8 mouse cellular contexts compared by ENCODE assay signal in genomic region chr7:82174571-82175326, GRCm38 (mm10). TPM values are rescaled to one million over a fixed set of nuclear protein-coding genes. Genes with fewer than 3 reads are reported as not detected.
DNase-seq lines count a peak whose midpoint lies in the region; ATAC-seq lines count a peak whose summit lies in the region.

No protein-coding gene starts in this region.

- peak; percentile 91 for ATAC-seq in intestine, embryonic 14.5 days (replicated peaks; ENCODE audit: low FRiP score, low TSS enrichment, low read depth)
- 0 out of 2 replicates have a peak, but pooled peaks have one; percentile 33 for ATAC-seq in megakaryocyte, adult 5-6 weeks (ENCODE audit: poor library complexity, severe bottlenecking)

- H3K4me3 ChIP-seq in intestine, embryonic 14.5 days (ENCODE audit: low read depth, low read length) = peak overlapping the region; percentile 69

- no peaks in the 10 kb centered on the region for H3K27me3 ChIP-seq in intestine, embryonic 14.5 days (replicated peaks; ENCODE audit: control insufficient read depth, insufficient read depth, low read length)

- H3K9me3 ChIP-seq in intestine, embryonic 14.5 days (ENCODE audit: control insufficient read depth, low read length) = no peaks in the 10 kb centered on the region

- H3K4me2 ChIP-seq in intestine, embryonic 14.5 days (ENCODE audit: low read length) = peak overlapping the region; percentile 89

- no peaks in the 10 kb centered on the region for H3K36me3 ChIP-seq in intestine, embryonic 14.5 days (ENCODE audit: control insufficient read depth, insufficient read depth, low read length)

- H3K4me1 ChIP-seq in intestine, embryonic 14.5 days (replicated peaks; ENCODE audit: control insufficient read depth, insufficient read depth, low read length) = peaks cover 13% of the 10 kb centered on the region; the same call in 1 of the 2 replicates

- no peak overlapping the region for H3K27ac ChIP-seq in intestine, embryonic 14.5 days (ENCODE audit: low read depth)

- under 1% methylated on average over 71 of the region's 72 CpGs for WGBS in intestine, embryonic 14.5 days

- peak overlapping the region; percentile 49 for H3K9ac ChIP-seq in intestine, embryonic 14.5 days (ENCODE audit: low read length)

- DNase-seq in adrenal gland, postnatal 10 days = peak; percentile 87
- DNase-seq in embryo, embryonic 11 days = peak; percentile 93
- DNase-seq in gastrocnemius, postnatal 4 days (ENCODE audit: low spot score in 2 of 2) = peak; percentile 65 to 77
- peak; percentile 85 for DNase-seq in intestine, embryonic 14.5 days (ENCODE audit: low spot score)
- DNase-seq in left cerebral cortex, adult 8-10 months (ENCODE audit: low spot score in 2 of 2) = peak; percentile 82 to 95
- DNase-seq in right cerebral cortex, postnatal 10 days (ENCODE audit: low spot score in 2 of 2) = peak; percentile 94 to 97
- no peak for DNase-seq in MN1 (ENCODE audit: low spot score)

RNA-seq across cellular contexts. Expression of gene Sh3gl3, which starts 1.1 kb away (rescaled TPM):
- 10 to 100 TPM in 1 of 2 experiments, 1 to 10 TPM in 1; 9.1 to 10.2 TPM for total RNA-seq in adrenal gland, postnatal 10 days (2021)
- 1 to 10 TPM; 5.7 to 6.4 TPM for total RNA-seq in gastrocnemius, postnatal 4 days (2021)
- polyA plus RNA-seq in intestine, embryonic 14.5 days (2014; fragmentation: Nextera tagmentation; extraction: Ambion mirVana) = 17.4 and 24.4 TPM in 2 replicates
- 10 to 100 TPM; 50.3 to 59.5 (median 55.5) TPM for total RNA-seq in left cerebral cortex, adult 8-10 months (2022)
- total RNA-seq in megakaryocyte, adult 5-6 weeks (2015) = 0.49 TPM in 1 of 2 replicates, not detected in the other
- not detected in 2 replicates for total RNA-seq in megakaryocyte, adult 5-6 weeks (2017)

Comparison
In these comparisons a context has a peak if more than half of its experiments do, and no peak if none do; other contexts are left out.
1. RNA of gene Sh3gl3, which starts 1.1 kb away (total RNA-seq): 50.3 to 59.5 TPM in left cerebral cortex, adult 8-10 months; 9.1 to 10.2 TPM in adrenal gland, postnatal 10 days, 5.7 to 6.4 TPM in gastrocnemius, postnatal 4 days and 0.49 TPM in megakaryocyte, adult 5-6 weeks; every median in the first group is over 4 times any median in the second.